Mouse (Mus musculus) macrophage (primary cell): ENCODE results near the gene Camkmt. TPM values are rescaled to one million over a fixed set of nuclear protein-coding genes. Genes with fewer than 3 reads are reported as not detected.

ENCODE experiments used
- H3K27ac ChIP-seq: fragments of 350-480 bp; formaldehyde crosslinking; 2 replicates; pipeline ENCODE4 v1.9.0; 2021
- H3K36me3 ChIP-seq: fragments of 350-480 bp; formaldehyde crosslinking; 2 replicates; pipeline ENCODE4 v1.9.0; 2021; ENCODE audit errors: inconsistent target
- H3K4me3 ChIP-seq: fragments of 350-480 bp; formaldehyde crosslinking; 2 replicates; pipeline ENCODE4 v1.9.0; 2021; ENCODE audit errors: inconsistent target
- H3K79me2 ChIP-seq: fragments of 350-480 bp; formaldehyde crosslinking; 2 replicates; pipeline ENCODE4 v1.9.0; 2021; ENCODE audit errors: inconsistent target
- WGBS: methylation state at CpG from one replicate; pipeline ENCODE4 v1.1.7; 2026; ENCODE audit warnings: inconsistent platforms; ENCODE audit not compliant: missing documents; 5-methylcytosine and 5-hydroxymethylcytosine counted together
- polyA plus RNA-seq: library from polyadenylated mRNA; stranded (reverse); fragments of 250-400 nt; gene quantifications from 3 replicates; pipeline ENCODE4 v1.2.4, GENCODE M21; 2018; ENCODE audit warnings: inconsistent platforms

Camkmt gene
- polyA plus RNA-seq, 1 experiment from 2014 or later, result 4.7 TPM

GRCm38 (mm10) chr17:85472687-85473202 is 382.4 kb downstream of the Camkmt start:
- Histone ChIP-seq H3K79me2 (no peaks in the 10 kb centered on the region), H3K4me3 (no peak overlapping the region), H3K36me3 (no peaks in the 10 kb centered on the region), H3K27ac (no peak overlapping the region)
- 18% methylated on average over 5 of the region's 5 CpGs for WGBS

DNA sequence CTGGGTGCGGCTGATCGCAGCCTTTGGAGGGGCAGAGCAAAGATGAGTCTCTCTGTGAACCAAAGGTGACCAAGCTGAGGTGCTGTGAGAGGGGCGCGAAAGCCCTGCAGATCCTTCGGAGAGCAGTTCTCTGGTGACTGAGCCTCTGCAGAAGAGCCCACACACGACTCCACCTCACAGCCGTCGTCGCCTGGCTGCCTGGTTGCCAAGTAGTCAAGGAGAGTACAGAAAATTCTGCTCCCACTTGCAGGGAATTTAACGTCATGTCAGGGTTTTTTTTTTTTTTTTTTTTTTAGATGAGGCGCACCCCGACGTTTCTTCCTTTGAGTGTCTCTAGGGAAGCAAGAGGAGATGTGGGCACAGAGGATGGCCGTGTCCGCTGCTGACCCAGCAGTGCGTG is 382.9 kb downstream of the Camkmt start:
- Histone ChIP-seq H3K4me3 (no peak overlapping the region), H3K79me2 (no peaks in the 10 kb centered on the region), H3K36me3 (no peaks in the 10 kb centered on the region), H3K27ac (no peak overlapping the region)
- WGBS, result 11% methylated on average over 16 of the region's 16 CpGs

DNA sequence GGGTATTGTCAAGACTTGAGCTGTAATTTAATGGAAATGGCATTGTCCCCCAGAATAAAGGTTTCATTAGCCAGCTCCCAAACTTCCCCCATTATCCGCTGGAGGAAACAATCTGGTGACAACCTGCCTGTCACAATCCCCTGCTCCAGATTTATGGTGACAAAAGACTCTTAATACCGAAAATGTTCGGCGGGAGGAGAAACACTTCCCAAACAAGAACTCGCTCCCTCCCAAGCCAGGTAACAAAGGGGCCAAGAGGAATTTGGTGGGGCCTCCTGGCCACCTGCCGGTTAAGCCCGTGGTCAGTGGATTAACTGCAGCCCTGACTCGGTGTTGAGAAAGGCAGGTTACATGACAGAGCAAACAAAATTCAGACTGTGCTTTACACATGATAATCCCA is 383.5 kb downstream of the Camkmt start:
- no peaks in the 10 kb centered on the region for H3K36me3 ChIP-seq
- no peak overlapping the region for H3K27ac ChIP-seq
- H3K4me3 ChIP-seq, result no peak overlapping the region
- 16% methylated on average over 8 of the region's 8 CpGs for WGBS
- no peaks in the 10 kb centered on the region for H3K79me2 ChIP-seq

GRCm38 (mm10) chr17:85481241-85481640 is 390.9 kb downstream of the Camkmt start:
- H3K27ac ChIP-seq, result no peak overlapping the region
- no peaks in the 10 kb centered on the region for H3K79me2 ChIP-seq
- 86% methylated on average over 8 of the region's 8 CpGs for WGBS
- H3K36me3 ChIP-seq, result no peaks in the 10 kb centered on the region
- no peak overlapping the region for H3K4me3 ChIP-seq

- WGBS, result 90% methylated on average over 5 of the region's 5 CpGs
- Histone ChIP-seq H3K79me2 (no peaks in the 10 kb centered on the region), H3K4me3 (no peak overlapping the region), H3K36me3 (no peaks in the 10 kb centered on the region), H3K27ac (no peak overlapping the region)
These were observed 392.7 kb downstream of the Camkmt start for GRCm38 (mm10) chr17:85483086-85483485.

DNA sequence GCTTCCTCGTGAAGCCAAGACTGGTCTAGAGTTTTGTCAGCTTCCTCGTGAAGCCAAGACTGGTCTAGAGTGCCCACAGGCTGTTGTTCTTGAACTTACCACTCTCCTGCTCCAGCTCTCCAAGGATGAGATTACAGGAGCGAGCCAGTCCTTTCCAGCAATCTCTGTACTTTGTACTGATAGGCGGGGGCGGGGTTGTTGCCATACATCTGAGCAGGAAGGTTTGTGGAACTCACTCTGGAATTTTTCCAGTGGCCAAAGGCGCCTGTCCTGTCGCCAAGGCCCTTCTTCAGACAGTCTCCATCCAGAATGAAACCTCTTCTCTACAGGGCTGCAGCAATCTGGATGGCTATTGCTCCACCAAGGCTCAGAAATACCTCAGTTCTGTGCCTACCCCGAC is 393.7 kb downstream of the Camkmt start:
- Histone ChIP-seq H3K4me3 (no peak overlapping the region), H3K36me3 (no peaks in the 10 kb centered on the region), H3K27ac (no peak overlapping the region), H3K79me2 (no peaks in the 10 kb centered on the region)
- WGBS, result 54% methylated on average over 8 of the region's 8 CpGs

DNA sequence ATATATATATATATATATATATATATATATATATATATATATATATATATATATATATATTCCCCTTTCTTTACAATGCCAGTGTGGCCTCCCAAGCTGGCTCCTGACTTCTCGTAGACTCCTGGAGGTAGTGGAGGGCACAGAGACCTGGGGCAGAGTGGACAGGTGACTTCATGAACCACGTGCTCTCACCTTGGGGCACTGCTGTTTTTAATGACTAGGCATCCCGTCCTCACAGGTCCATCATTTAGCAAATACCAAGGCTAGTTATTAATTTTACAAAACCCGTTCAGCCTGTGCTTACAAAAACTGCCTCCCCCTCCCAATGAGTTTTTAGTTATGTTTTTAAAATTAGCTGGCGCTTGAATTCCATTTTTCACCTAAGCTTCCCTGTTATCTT is 394.2 kb downstream of the Camkmt start:
- Histone ChIP-seq H3K4me3 (no peak overlapping the region), H3K79me2 (no peaks in the 10 kb centered on the region), H3K27ac (no peak overlapping the region), H3K36me3 (no peaks in the 10 kb centered on the region)
- WGBS, result 50% methylated on average over 4 of the region's 5 CpGs

DNA sequence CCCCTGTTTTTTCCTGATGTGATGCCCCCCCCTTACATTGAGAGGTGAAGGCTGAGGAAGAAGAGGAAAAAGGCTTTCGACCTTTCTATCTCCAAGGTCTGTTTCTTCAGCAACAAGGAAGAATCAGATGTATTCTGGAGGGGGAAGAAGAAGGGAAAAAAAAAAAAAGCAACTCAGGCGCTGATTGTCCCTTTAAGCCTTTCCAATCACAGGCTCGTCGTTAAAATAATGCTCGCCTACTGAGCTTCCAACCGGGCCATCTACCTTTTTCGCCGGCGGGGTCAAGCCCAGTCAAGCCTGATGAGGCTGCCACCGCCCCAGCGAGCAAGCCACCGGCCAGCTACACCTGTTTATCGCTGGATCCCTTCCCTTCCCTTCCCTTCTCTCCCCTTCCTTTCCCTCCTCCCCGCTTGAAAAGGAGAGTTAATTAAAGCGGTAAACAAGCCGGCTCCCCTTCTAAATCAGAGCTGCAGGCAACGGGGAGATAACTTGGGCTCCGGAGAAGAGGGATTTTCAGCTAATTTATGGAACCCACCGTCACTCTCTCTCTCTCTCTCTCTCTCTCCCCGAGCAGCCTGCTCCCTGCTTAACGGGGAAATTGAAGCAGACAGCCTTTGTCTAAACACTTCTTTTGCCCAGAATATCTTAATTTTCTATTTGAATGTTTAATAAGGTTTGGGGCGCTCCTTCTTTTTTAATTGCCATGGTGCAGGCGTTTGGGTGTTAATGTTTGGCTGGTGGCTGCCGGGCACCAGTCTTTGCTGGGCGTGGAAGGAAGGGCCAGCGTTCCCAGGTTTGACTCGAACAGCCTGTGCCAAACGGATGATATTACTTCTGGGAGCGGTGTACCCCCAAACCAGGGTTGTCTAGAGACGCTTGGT is 395.0 kb downstream of the Camkmt start:
- Histone ChIP-seq H3K79me2 (no peaks in the 10 kb centered on the region), H3K27ac (no peak overlapping the region), H3K36me3 (no peaks in the 10 kb centered on the region), H3K4me3 (no peak overlapping the region)
- 13% methylated on average over 28 of the region's 30 CpGs for WGBS

DNA sequence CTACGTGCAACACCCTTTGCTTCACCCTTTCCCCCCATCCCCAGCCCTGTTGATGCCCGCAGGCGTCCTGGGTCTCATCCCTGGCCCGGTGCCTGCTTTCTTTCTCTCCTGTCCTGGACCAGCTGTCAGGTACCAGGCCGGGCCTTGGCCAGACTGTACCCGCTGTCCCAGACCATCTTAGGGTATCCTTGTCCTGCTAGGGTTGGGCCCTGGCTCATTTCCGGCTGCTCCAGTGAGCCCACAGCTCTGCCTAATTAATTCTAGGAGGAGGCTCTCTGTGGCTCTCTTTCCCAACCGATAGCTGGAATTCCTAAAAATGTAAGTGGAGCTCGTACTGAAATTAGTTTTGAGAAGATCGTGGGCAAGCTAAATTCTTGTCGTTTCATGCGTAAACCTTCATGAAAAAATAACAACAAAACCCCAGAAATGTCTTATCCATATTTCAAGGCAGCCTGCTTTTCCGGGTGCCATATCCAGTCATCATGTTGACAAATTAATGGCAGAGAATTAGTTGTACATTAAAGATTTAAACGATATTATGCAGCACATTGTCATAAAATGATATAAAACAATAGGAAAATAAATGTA is 395.7 kb downstream of the Camkmt start:
- Histone ChIP-seq H3K79me2 (no peaks in the 10 kb centered on the region), H3K4me3 (no peak overlapping the region), H3K27ac (no peak overlapping the region), H3K36me3 (no peaks in the 10 kb centered on the region)
- 21% methylated on average over 14 of the region's 14 CpGs for WGBS

- Histone ChIP-seq H3K4me3 (no peak overlapping the region), H3K27ac (no peak overlapping the region), H3K36me3 (no peaks in the 10 kb centered on the region), H3K79me2 (no peaks in the 10 kb centered on the region)
- WGBS, result 29% methylated on average over 33 of the region's 52 CpGs
These were observed 396.5 kb downstream of the Camkmt start for GRCm38 (mm10) chr17:85486585-85487480.

DNA sequence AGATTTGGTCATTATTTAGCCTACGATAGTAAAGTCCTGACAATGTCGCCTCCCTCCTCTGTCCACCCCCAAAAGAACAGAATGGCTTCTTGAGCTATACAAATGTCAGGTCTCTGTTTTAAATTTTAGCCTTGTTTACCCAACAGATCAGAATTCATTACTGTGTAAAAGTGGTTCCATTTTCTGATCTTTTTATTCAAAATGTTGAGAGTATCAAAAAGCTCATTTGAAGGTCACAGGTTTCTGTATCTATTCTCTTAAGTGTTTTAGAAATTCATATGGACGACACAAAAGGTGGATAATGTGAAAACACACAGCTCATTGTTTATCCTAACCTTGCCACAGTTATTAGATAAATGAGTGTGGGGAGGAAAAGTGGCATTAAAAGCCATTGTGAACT is 397.2 kb downstream of the Camkmt start:
- H3K4me3 ChIP-seq, result no peak overlapping the region
- no peak overlapping the region for H3K27ac ChIP-seq
- WGBS, result 97% methylated on average over 3 of the region's 3 CpGs
- no peaks in the 10 kb centered on the region for H3K79me2 ChIP-seq
- no peaks in the 10 kb centered on the region for H3K36me3 ChIP-seq

GRCm38 (mm10) chr17:85488601-85489487 is 398.5 kb downstream of the Camkmt start:
- H3K27ac ChIP-seq, result peak overlapping the region; percentile 48
- WGBS, result 15% methylated on average over 14 of the region's 14 CpGs
- H3K4me3 ChIP-seq, result no peak overlapping the region
- H3K36me3 ChIP-seq, result no peaks in the 10 kb centered on the region
- no peaks in the 10 kb centered on the region for H3K79me2 ChIP-seq

DNA sequence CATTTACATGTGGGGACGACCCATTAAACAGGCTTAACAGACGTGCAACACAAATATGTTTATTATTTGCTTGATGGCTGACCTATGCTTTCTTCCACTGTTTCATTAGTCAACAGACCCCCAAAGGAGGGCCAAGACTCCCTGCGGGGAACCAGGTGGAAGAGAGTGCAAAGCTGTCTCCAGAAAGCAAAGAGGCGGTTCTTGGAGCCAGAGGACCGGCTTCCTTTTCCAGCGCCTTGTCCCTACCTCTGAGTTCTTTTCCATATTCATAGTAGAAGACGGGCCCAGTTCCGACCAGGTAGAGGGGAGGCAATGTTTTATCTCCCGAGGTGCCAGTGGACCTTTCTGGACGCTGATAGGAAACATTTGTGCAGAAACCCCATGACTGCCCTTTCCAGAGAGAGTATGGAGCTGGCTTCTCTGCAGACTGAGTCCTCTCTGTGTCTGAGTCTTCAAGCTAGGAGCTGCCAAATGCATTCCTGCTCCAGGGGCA is 399.2 kb downstream of the Camkmt start:
- H3K4me3 ChIP-seq, result no peak overlapping the region
- peak overlapping the region; percentile 48 for H3K27ac ChIP-seq
- H3K79me2 ChIP-seq, result no peaks in the 10 kb centered on the region
- no peaks in the 10 kb centered on the region for H3K36me3 ChIP-seq
- 33% methylated on average over 9 of the region's 10 CpGs for WGBS

- Histone ChIP-seq H3K79me2 (no peaks in the 10 kb centered on the region), H3K4me3 (no peak overlapping the region), H3K27ac (no peak overlapping the region), H3K36me3 (no peaks in the 10 kb centered on the region)
- 59% methylated on average over 3 of the region's 3 CpGs for WGBS
These were observed 401.1 kb downstream of the Camkmt start for GRCm38 (mm10) chr17:85491491-85491890.
